Mouse (Mus musculus) granulocyte monocyte progenitor cell, adult 5-6 weeks (primary cell): Measurements from ENCODE around the gene Ppm1e. TPM values are rescaled to one million over a fixed set of nuclear protein-coding genes. Genes with fewer than 3 reads are reported as not detected.

ENCODE experiments used
- total RNA-seq, 2 experiments: library from RNA; stranded (forward) in 1 of 2; stranded (reverse) in 1 of 2; fragments of 200-712, 200-1000 nt in 1 of 2; fragments of >200 nt in 1 of 2; fragmentation: Nextera tagmentation in 1 of 2; gene quantifications; 2 replicates each; pipeline ENCODE4 v1.2.3; 2014 to 2017

Gene Ppm1e
- total RNA-seq, 2 experiments from 2014 or later, result 2.0 TPM; not detected in 1

Other genes starting within 250 kb of the Ppm1e start
- 17.6 and 18.8 TPM in 2 replicates for gene Ska2, start 249.8 kb downstream of the Ppm1e start, total RNA-seq (2014; fragmentation: Nextera tagmentation)
- gene Ska2, start 249.8 kb downstream of the Ppm1e start, total RNA-seq (2017), result 42.4 and 49.0 TPM in 2 replicates
- 29.4 and 33.6 TPM in 2 replicates for gene Trim37, start 231.9 kb downstream of the Ppm1e start, total RNA-seq (2014; fragmentation: Nextera tagmentation)
- 53.0 and 67.6 TPM in 2 replicates for gene Trim37, start 231.9 kb downstream of the Ppm1e start, total RNA-seq (2017)
- gene Rad51c, start 45.9 kb upstream of the Ppm1e start, total RNA-seq (2014; fragmentation: Nextera tagmentation), result 1.8 and 6.5 TPM in 2 replicates
- 6.3 and 7.8 TPM in 2 replicates for gene Rad51c, start 45.9 kb upstream of the Ppm1e start, total RNA-seq (2017)
- gene Tex14, start 46.0 kb upstream of the Ppm1e start, total RNA-seq (2014; fragmentation: Nextera tagmentation), result not detected in 2 replicates
- gene Tex14, start 46.0 kb upstream of the Ppm1e start, total RNA-seq (2017), result not detected in 2 replicates
- gene Gm11492, start 207.6 kb upstream of the Ppm1e start, total RNA-seq (2014; fragmentation: Nextera tagmentation), result not detected in 2 replicates
- not detected in 2 replicates for gene Gm11492, start 207.6 kb upstream of the Ppm1e start, total RNA-seq (2017)
- gene Sept4, start 209.9 kb upstream of the Ppm1e start, total RNA-seq (2014; fragmentation: Nextera tagmentation), result 4.7 TPM in 1 of 2 replicates, not detected in the other
- 1.3 TPM in 1 of 2 replicates, not detected in the other for gene Sept4, start 209.9 kb upstream of the Ppm1e start, total RNA-seq (2017)
- gene Mtmr4, start 233.1 kb upstream of the Ppm1e start, total RNA-seq (2014; fragmentation: Nextera tagmentation), result 25.2 and 25.4 TPM in 2 replicates
- gene Mtmr4, start 233.1 kb upstream of the Ppm1e start, total RNA-seq (2017), result 20.3 and 22.6 TPM in 2 replicates